Mouse (Mus musculus) embryonic facial prominence, embryonic 14.5 days (tissue): ENCODE measurements around the gene Hbb-bh1. TPM values are rescaled to one million over a fixed set of nuclear protein-coding genes. Genes with fewer than 3 reads are reported as not detected.
A peak's percentile ranks its signal among the peaks of the same experiment; 100 is the strongest.
"Not testable (repeated sequence)": the region's sequence is repeated elsewhere in the genome, so short reads cannot be mapped to it uniquely, and the experiment has no call there.

Experiments used
- ATAC-seq: fragments of 200-750 bp; cut with Nextera tagmentation; 2 replicates; pipeline ENCODE4 v1.8.0; 2017; ENCODE audit warnings: low read depth, moderate number of reproducible peaks, moderate TSS enrichment
- DNase-seq: peaks from one replicate; pipeline ENCODE4 v3.0.0-alpha.2; 2015; ENCODE audit warnings: low spot score
- H3K27ac ChIP-seq: fragments of 300-500 bp; sonication (generic); replicated peaks from 2 replicates; pipeline ENCODE4 v1.5.1; 2014; ENCODE audit warnings: low read depth, mild to moderate bottlenecking, low read length, moderate library complexity
- H3K27me3 ChIP-seq: fragments of 300-500 bp; sonication (generic); replicated peaks from 2 replicates; pipeline ENCODE4 v1.6.1; 2014; ENCODE audit warnings: low read length; ENCODE audit not compliant: control insufficient read depth, insufficient read depth
- H3K36me3 ChIP-seq: fragments of 300-500 bp; sonication (generic); 2 replicates; pipeline ENCODE4 v1.6.1; 2014; ENCODE audit warnings: low read length, mixed read lengths; ENCODE audit not compliant: control insufficient read depth, insufficient read depth
- H3K4me1 ChIP-seq: fragments of 300-500 bp; sonication (generic); 2 replicates; pipeline ENCODE4 v1.6.1; 2014; ENCODE audit warnings: antibody characterized with exemption, low read length; ENCODE audit not compliant: control insufficient read depth, insufficient read depth
- H3K4me2 ChIP-seq: fragments of 300-500 bp; sonication (generic); 2 replicates; pipeline ENCODE4 v1.6.1; 2014; ENCODE audit warnings: low read depth, mild to moderate bottlenecking, low read length, moderate library complexity, mixed read lengths
- H3K4me3 ChIP-seq: fragments of 300-500 bp; sonication (generic); 2 replicates; pipeline ENCODE4 v1.5.1; 2014; ENCODE audit warnings: low read depth, mild to moderate bottlenecking, low read length
- H3K9ac ChIP-seq: fragments of 300-500 bp; sonication (generic); 2 replicates; pipeline ENCODE4 v1.6.1; 2014; ENCODE audit warnings: low read depth, mild to moderate bottlenecking, low read length, moderate library complexity, mixed read lengths
- H3K9me3 ChIP-seq: fragments of 300-500 bp; sonication (generic); 2 replicates; pipeline ENCODE4 v1.6.1; 2016; ENCODE audit warnings: low read length; ENCODE audit not compliant: control insufficient read depth
- WGBS: fragments of 180-500 bp; shearing (Covaris S2); extraction: QIAGEN DNeasy Blood & Tissue Kit; methylation state at CpG from one replicate; pipeline ENCODE4 v1.1.7; 2014; 5-methylcytosine and 5-hydroxymethylcytosine counted together
- polyA plus RNA-seq: library from polyadenylated mRNA; unstranded; fragments of >200 nt; fragmentation: Nextera tagmentation; extraction: Ambion mirVana; gene quantifications from 2 replicates; pipeline ENCODE4 v1.2.1, GENCODE M21; 2014

Gene Hbb-bh1
- polyA plus RNA-seq, 1 experiment from 2014 or later, result 3.6 TPM

DNA sequence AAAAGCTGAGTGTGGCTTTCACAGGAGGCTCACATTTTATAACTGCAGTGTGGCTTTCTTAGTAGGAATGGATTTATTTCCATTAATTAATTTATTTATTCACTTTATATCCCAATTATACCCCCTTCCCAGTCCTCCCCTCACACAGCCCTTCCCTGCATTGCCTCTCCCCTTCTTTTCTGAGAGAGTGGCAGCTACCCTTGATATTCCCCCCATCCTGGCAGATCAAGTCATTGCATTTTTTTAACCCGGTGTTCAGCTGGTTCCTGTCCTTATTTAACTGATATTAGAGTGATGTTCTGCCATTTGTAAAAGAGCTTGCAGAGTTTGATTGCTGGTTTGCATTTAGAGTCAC is 33.2 kb downstream of the Hbb-bh1 start:
- no peaks in the 10 kb centered on the region for H3K9me3 ChIP-seq
- H3K4me1 ChIP-seq, result no peaks in the 10 kb centered on the region
- H3K27me3 ChIP-seq, result no peaks in the 10 kb centered on the region
- H3K4me2 ChIP-seq, result no peak overlapping the region
- no peak overlapping the region for H3K9ac ChIP-seq
- no peak overlapping the region for H3K4me3 ChIP-seq
- no peak overlapping the region for H3K27ac ChIP-seq
- WGBS, result 78% methylated on average over 1 of the region's 1 CpGs
- no peak for DNase-seq
- no peaks in the 10 kb centered on the region for H3K36me3 ChIP-seq
- ATAC-seq, result no peak

GRCm38 (mm10) chr7:103808971-103809800 is 33.8 kb downstream of the Hbb-bh1 start:
- Histone ChIP-seq H3K36me3 (no peaks in the 10 kb centered on the region), H3K4me1 (no peaks in the 10 kb centered on the region), H3K9me3 (no peaks in the 10 kb centered on the region), H3K9ac (no peak overlapping the region), H3K27ac (no peak overlapping the region), H3K4me2 (no peak overlapping the region), H3K27me3 (no peaks in the 10 kb centered on the region), H3K4me3 (no peak overlapping the region)
- DNase-seq (no peak), ATAC-seq (no peak)
- WGBS, result 74% methylated on average over 5 of the region's 5 CpGs

DNA sequence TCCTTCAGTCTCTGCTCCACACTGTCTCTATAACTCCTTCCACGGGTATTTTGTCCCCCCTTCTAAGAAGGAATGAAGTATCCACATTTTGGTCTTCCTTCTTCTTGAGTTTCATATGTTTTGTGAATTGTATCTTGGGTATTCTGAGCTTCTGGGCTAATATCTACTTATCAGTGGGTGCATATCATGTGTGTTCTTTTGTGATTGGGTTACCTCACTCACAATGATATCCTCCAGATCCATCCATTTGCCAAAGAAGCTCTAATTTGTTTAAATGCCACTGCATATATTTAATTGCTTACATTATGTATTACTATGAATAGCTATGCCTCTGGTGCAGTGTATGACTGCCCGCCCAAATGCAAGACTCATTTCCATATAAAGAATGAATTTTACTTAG is 34.8 kb downstream of the Hbb-bh1 start:
- not testable (repeated sequence) for H3K9ac ChIP-seq, DNase-seq, H3K9me3 ChIP-seq, H3K4me3 ChIP-seq, H3K27ac ChIP-seq, H3K4me1 ChIP-seq, H3K27me3 ChIP-seq, ATAC-seq, H3K4me2 ChIP-seq, H3K36me3 ChIP-seq
- 66% methylated on average over 2 of the region's 2 CpGs for WGBS

- 68% methylated on average over 1 of the region's 1 CpGs for WGBS
- H3K4me2 ChIP-seq, result no peak overlapping the region
- no peak overlapping the region for H3K4me3 ChIP-seq
- peak; percentile 26 for DNase-seq
- no peak for ATAC-seq
- H3K4me1 ChIP-seq, result no peaks in the 10 kb centered on the region
- H3K27me3 ChIP-seq, result no peaks in the 10 kb centered on the region
- H3K9me3 ChIP-seq, result no peaks in the 10 kb centered on the region
- H3K9ac ChIP-seq, result no peak overlapping the region
- no peaks in the 10 kb centered on the region for H3K36me3 ChIP-seq
- no peak overlapping the region for H3K27ac ChIP-seq
Observed at GRCm38 (mm10) chr7:103806856-103807255, 36.1 kb downstream of the Hbb-bh1 start.

- Histone ChIP-seq H3K4me2 (no peak overlapping the region), H3K9ac (no peak overlapping the region), H3K36me3 (no peaks in the 10 kb centered on the region), H3K9me3 (no peaks in the 10 kb centered on the region), H3K4me3 (no peak overlapping the region), H3K27me3 (no peaks in the 10 kb centered on the region), H3K4me1 (no peaks in the 10 kb centered on the region), H3K27ac (no peak overlapping the region)
- 20% methylated on average over 4 of the region's 4 CpGs for WGBS
- DNase-seq (no peak), ATAC-seq (no peak)
Observed at GRCm38 (mm10) chr7:103792669-103793388, 50.1 kb downstream of the Hbb-bh1 start.

DNA sequence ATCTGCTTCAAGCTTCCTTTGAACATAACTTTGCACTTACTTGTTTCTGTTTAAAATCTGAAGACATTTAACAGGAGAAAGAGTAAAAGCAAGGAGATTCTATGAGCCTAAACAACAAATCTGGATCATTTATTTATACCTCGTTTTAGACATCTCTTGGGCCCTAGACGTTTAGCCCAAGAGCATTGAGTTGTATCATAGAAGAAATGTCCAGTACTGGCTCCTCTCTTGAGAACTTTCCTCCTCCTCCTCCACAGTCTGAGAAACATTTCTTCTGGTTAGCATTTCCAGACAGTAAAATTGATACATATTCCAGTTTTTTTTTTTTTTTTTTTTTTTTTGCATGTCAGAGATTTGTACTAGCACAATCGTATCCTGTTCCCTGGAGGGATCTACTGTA is 51.2 kb downstream of the Hbb-bh1 start, which contains the start of gene Olfr67:
Olfr67 (minus strand) TSS at position 101 of the 400 bp plus-strand sequence.
- H3K9me3 ChIP-seq, result no peaks in the 10 kb centered on the region
- ATAC-seq, result no peak
- no peaks in the 10 kb centered on the region for H3K36me3 ChIP-seq
- H3K27me3 ChIP-seq, result no peaks in the 10 kb centered on the region
- WGBS, result 69% methylated on average over 3 of the region's 3 CpGs
- no peak within 1 kb of the TSS for H3K4me3 ChIP-seq
- DNase-seq, result no peak
- no peak within 1 kb of the TSS for H3K4me2 ChIP-seq
- H3K27ac ChIP-seq, result no peak within 1 kb of the TSS
- H3K4me1 ChIP-seq, result no peaks in the 10 kb centered on the region
- H3K9ac ChIP-seq, result no peak within 1 kb of the TSS

Other genes with a start within 250 kb of the Hbb-bh1 start
- not detected in 2 replicates for gene Olfr619, start 242.6 kb downstream of the Hbb-bh1 start, polyA plus RNA-seq
- gene Olfr620, start 230.6 kb downstream of the Hbb-bh1 start, polyA plus RNA-seq, result not detected in 2 replicates
- 0.12 and 0.13 TPM in 2 replicates for gene Olfr622, start 200.5 kb downstream of the Hbb-bh1 start, polyA plus RNA-seq
- not detected in 2 replicates for gene Olfr623, start 179.5 kb downstream of the Hbb-bh1 start, polyA plus RNA-seq
- 0.04 and 0.06 TPM in 2 replicates for gene Olfr624, start 172.0 kb downstream of the Hbb-bh1 start, polyA plus RNA-seq
- gene Olfr625-ps1, start 160.4 kb downstream of the Hbb-bh1 start, polyA plus RNA-seq, result not detected in 2 replicates
- gene Olfr243, start 128.5 kb downstream of the Hbb-bh1 start, polyA plus RNA-seq, result not detected in 2 replicates
- 0.14 TPM in 1 of 2 replicates, not detected in the other for gene Olfr628, start 112.8 kb downstream of the Hbb-bh1 start, polyA plus RNA-seq
- gene Olfr629, start 98.2 kb downstream of the Hbb-bh1 start, polyA plus RNA-seq, result not detected in 2 replicates
- gene Olfr630, start 85.8 kb downstream of the Hbb-bh1 start, polyA plus RNA-seq, result 0.07 TPM in 1 of 2 replicates, not detected in the other
- gene Olfr69, start 71.6 kb downstream of the Hbb-bh1 start, polyA plus RNA-seq, result 0.12 and 0.26 TPM in 2 replicates
- not detected in 2 replicates for gene Olfr68, start 63.5 kb downstream of the Hbb-bh1 start, polyA plus RNA-seq
- not detected in 2 replicates for gene Olfr67, start 51.3 kb downstream of the Hbb-bh1 start, polyA plus RNA-seq
- gene Hbb-bt, start 29.2 kb downstream of the Hbb-bh1 start, polyA plus RNA-seq, result 4,240 and 4,969 TPM in 2 replicates
- 10,123 and 13,531 TPM in 2 replicates for gene Hbb-bs, start 15.1 kb downstream of the Hbb-bh1 start, polyA plus RNA-seq
- not detected in 2 replicates for gene Hbb-bh2, start 2.6 kb downstream of the Hbb-bh1 start, polyA plus RNA-seq
- 391 and 1,497 TPM in 2 replicates for gene Hbb-y, start 10.1 kb upstream of the Hbb-bh1 start, polyA plus RNA-seq
- gene Olfr66, start 43.1 kb upstream of the Hbb-bh1 start, polyA plus RNA-seq, result not detected in 2 replicates
- not detected in 2 replicates for gene Olfr64, start 51.3 kb upstream of the Hbb-bh1 start, polyA plus RNA-seq
- 0.13 and 0.35 TPM in 2 replicates for gene Olfr65, start 60.3 kb upstream of the Hbb-bh1 start, polyA plus RNA-seq
- gene Olfr631, start 85.7 kb upstream of the Hbb-bh1 start, polyA plus RNA-seq, result not detected in 2 replicates
- not detected in 2 replicates for gene Olfr632, start 91.2 kb upstream of the Hbb-bh1 start, polyA plus RNA-seq
- not detected in 2 replicates for gene Olfr633, start 101.3 kb upstream of the Hbb-bh1 start, polyA plus RNA-seq
- gene Olfr635, start 128.0 kb upstream of the Hbb-bh1 start, polyA plus RNA-seq, result not detected in 2 replicates
- not detected in 2 replicates for gene Olfr638, start 155.6 kb upstream of the Hbb-bh1 start, polyA plus RNA-seq
- gene Olfr639, start 174.1 kb upstream of the Hbb-bh1 start, polyA plus RNA-seq, result not detected in 2 replicates
- 0.13 and 0.14 TPM in 2 replicates for gene Olfr640, start 182.4 kb upstream of the Hbb-bh1 start, polyA plus RNA-seq
- 0.10 TPM in 1 of 2 replicates, not detected in the other for gene Olfr641, start 192.3 kb upstream of the Hbb-bh1 start, polyA plus RNA-seq
- gene Olfr642, start 209.5 kb upstream of the Hbb-bh1 start, polyA plus RNA-seq, result not detected in 2 replicates
- not detected in 2 replicates for gene 4930516K23Rik, start 218.3 kb upstream of the Hbb-bh1 start, polyA plus RNA-seq
- 0.21 and 0.38 TPM in 2 replicates for gene Olfr644, start 228.7 kb upstream of the Hbb-bh1 start, polyA plus RNA-seq
- not detected in 2 replicates for gene Olfr645, start 242.3 kb upstream of the Hbb-bh1 start, polyA plus RNA-seq